Mouse (Mus musculus): ENCODE measurements around the gene Pigv. TPM values are rescaled to one million over a fixed set of nuclear protein-coding genes. Genes with fewer than 3 reads are reported as not detected.
A peak's percentile ranks its signal among the peaks of the same experiment; 100 is the strongest.

The Pigv gene
- 10 to 100 TPM; 12.5 to 12.7 TPM for total RNA-seq (2021)
- long read RNA-seq, experiment 1, transcript Pigv-201 (4 exons, 3,979 nt) = major isoform, 13 of 15 reads
- long read RNA-seq, experiment 1, partial matches to known transcripts = 1 of 15 reads
- long read RNA-seq, experiment 1, other reads (novel, unspliced or antisense) = 0 of 15 reads
- long read RNA-seq, experiment 2, partial matches to known transcripts = 0 of 5 reads
- long read RNA-seq, experiment 2, other reads (novel, unspliced or antisense) = 2 of 5 reads

GRCm38 (mm10) chr4:133671881-133672844 is at the start of gene Pigv:
TSS of gene Pigv (minus strand) at chr4:133672647.
- peak; percentile 94 to 95 for DNase-seq

- no peak for DNase-seq
Measured at GRCm38 (mm10) chr4:133719791-133720190, 47.3 kb upstream of the Pigv start.

- DNase-seq = no peak
Measured at GRCm38 (mm10) chr4:133712755-133713154, 40.3 kb upstream of the Pigv start.

GRCm38 (mm10) chr4:133711307-133712076 is 39.0 kb upstream of the Pigv start:
- DNase-seq = no peak

- no peak for DNase-seq
Measured at GRCm38 (mm10) chr4:133709395-133709794, 36.9 kb upstream of the Pigv start.

- DNase-seq = no peak
Measured at GRCm38 (mm10) chr4:133707464-133707863, 35.0 kb upstream of the Pigv start.

- peak; percentile 85 to 93 for DNase-seq
Measured at GRCm38 (mm10) chr4:133706956-133707355, 34.5 kb upstream of the Pigv start.

- DNase-seq = no peak
Measured at GRCm38 (mm10) chr4:133705062-133705461, 32.6 kb upstream of the Pigv start.

GRCm38 (mm10) chr4:133700905-133701368 is 28.5 kb upstream of the Pigv start:
- peak; percentile 89 for DNase-seq

GRCm38 (mm10) chr4:133695363-133695762 is 22.9 kb upstream of the Pigv start:
- DNase-seq = no peak

- DNase-seq = peak; percentile 53 to 57
Measured at GRCm38 (mm10) chr4:133690252-133690651, 17.8 kb upstream of the Pigv start.

GRCm38 (mm10) chr4:133688417-133689067 is 16.1 kb upstream of the Pigv start:
- peak; percentile 63 to 65 for DNase-seq

GRCm38 (mm10) chr4:133687126-133687525 is 14.7 kb upstream of the Pigv start:
- no peak for DNase-seq

GRCm38 (mm10) chr4:133686512-133686911 is 14.1 kb upstream of the Pigv start:
- DNase-seq = no peak

- no peak for DNase-seq
Measured at GRCm38 (mm10) chr4:133680206-133680786, 7.8 kb upstream of the Pigv start.

GRCm38 (mm10) chr4:133679629-133680028 is 7.2 kb upstream of the Pigv start:
- no peak for DNase-seq

GRCm38 (mm10) chr4:133677266-133677665 is 4.8 kb upstream of the Pigv start:
- DNase-seq = no peak

- no peak for DNase-seq
Measured at GRCm38 (mm10) chr4:133676189-133676588, 3.7 kb upstream of the Pigv start.

- peak; percentile 61 to 63 for DNase-seq
Measured at GRCm38 (mm10) chr4:133675594-133676016, 3.2 kb upstream of the Pigv start.

GRCm38 (mm10) chr4:133674331-133674695 is 1.9 kb upstream of the Pigv start:
- DNase-seq = peak in 1 of 2 experiments; percentile 30

- DNase-seq = peak; percentile 79 to 84
Measured at GRCm38 (mm10) chr4:133673666-133674330, 1.4 kb upstream of the Pigv start.
